Mouse (Mus musculus): ENCODE results near the gene Nol9. TPM values are rescaled to one million over a fixed set of nuclear protein-coding genes. Genes with fewer than 3 reads are reported as not detected.
A peak's percentile ranks its signal among the peaks of the same experiment; 100 is the strongest.

The Nol9 gene
- total and polyA plus RNA-seq, 3 experiments: 80.3 to 114 (median 80.9) TPM

GRCm38 (mm10) chr4:151995371-151996172, 43.5 kb upstream of the Nol9 start:
- Histone ChIP-seq H3K9me3 (replicated peaks; ENCODE audit: insufficient read depth, low read length) (no peaks in the 10 kb centered on the region), H3K9ac (ENCODE audit: control insufficient read depth, low read depth, low read length, poor library complexity, severe bottlenecking) (peak overlapping the region; percentile 80), H3K36me3 (ENCODE audit: control insufficient read depth in 1 of 2, insufficient read depth in 2 of 2, low read length in 2 of 2) (peaks cover 0 to 20% of the 10 kb centered on the region in 2 experiments; a peak in 2 of 4 replicates), H3K27ac (ENCODE audit: control insufficient read depth, low read depth, low read length) (peak overlapping the region; percentile 27; the same call in 1 of the 2 replicates), H3K79me2 (ENCODE audit: control insufficient read depth, insufficient read depth, low read length, poor library complexity) (peaks cover 6% of the 10 kb centered on the region; the same call in 1 of the 2 replicates), H3K4me1 (ENCODE audit: control insufficient read depth in 1 of 2, insufficient read depth in 2 of 2, low read length in 2 of 2) (peaks cover 5 to 30% of the 10 kb centered on the region in 2 experiments), H3K4me3 (ENCODE audit: control insufficient read depth in 1 of 2, insufficient read depth in 1 of 2, low read depth in 2 of 2, low read length in 2 of 2) (peak overlapping the region; percentile 83 to 85), H3K27me3 (ENCODE audit: control insufficient read depth in 1 of 2, insufficient read depth in 2 of 2, low read length in 2 of 2) (no peaks in the 10 kb centered on the region)
- no peak for DNase-seq (ENCODE audit: low read depth, low spot score)
- TF ChIP-seq CHD1 (IDR thresholded peaks at IDR 0.05; ENCODE audit: low read depth, low read length): no peak
- TF ChIP-seq GATA1 (IDR thresholded peaks at IDR 0.05; ENCODE audit: low read depth, low read length): no peak
- TF ChIP-seq POLR2AphosphoS2 (IDR thresholded peaks at IDR 0.05; ENCODE audit: low read length): no peak
- peak; percentile 11; the same call in 1 of the 2 replicates for TF ChIP-seq NELFE (IDR thresholded peaks at IDR 0.05; ENCODE audit: low read depth, low read length)
- no peak for TF ChIP-seq ZNF384 (IDR thresholded peaks at IDR 0.05; ENCODE audit: low read depth, low read length)
- no peak for TF ChIP-seq SMC3 (IDR thresholded peaks at IDR 0.05; ENCODE audit: low read depth, low read length)
- TF ChIP-seq ELF1 (IDR thresholded peaks at IDR 0.05; ENCODE audit: low read depth, low read length): no peak
- no peak for TF ChIP-seq EP300 (IDR thresholded peaks at IDR 0.05; ENCODE audit: low read depth in 1 of 2, low read length in 2 of 2)
- TF ChIP-seq CHD2 (IDR thresholded peaks at IDR 0.05; ENCODE audit: low read length): no peak
- peak; percentile 54; the same call in 1 of the 2 replicates for TF ChIP-seq E2F4 (IDR thresholded peaks at IDR 0.05; ENCODE audit: borderline replicate concordance, low read depth, low read length)
- TF ChIP-seq NRF1 (IDR thresholded peaks at IDR 0.05; ENCODE audit: insufficient read depth, low read depth, low read length, poor library complexity, severe bottlenecking): no peak

GRCm38 (mm10) chr4:151996173-151996950, 42.8 kb upstream of the Nol9 start, which contains the start of gene Phf13:
Gene Phf13 (minus strand): TSS chr4:151996258.
- peaks cover 5 to 30% of the 10 kb centered on the region in 2 experiments for H3K4me1 ChIP-seq (ENCODE audit: control insufficient read depth in 1 of 2, insufficient read depth in 2 of 2, low read length in 2 of 2)
- H3K27me3 ChIP-seq (ENCODE audit: control insufficient read depth in 1 of 2, insufficient read depth in 2 of 2, low read length in 2 of 2): no peaks in the 10 kb centered on the region
- DNase-seq (ENCODE audit: low read depth, low spot score): peak; percentile 99
- peak within 1 kb of the TSS; percentile 36 for H3K27ac ChIP-seq (ENCODE audit: control insufficient read depth, low read depth, low read length)
- peaks cover 0 to 20% of the 10 kb centered on the region in 2 experiments; a peak in 2 of 4 replicates for H3K36me3 ChIP-seq (ENCODE audit: control insufficient read depth in 1 of 2, insufficient read depth in 2 of 2, low read length in 2 of 2)
- H3K9ac ChIP-seq (ENCODE audit: control insufficient read depth, low read depth, low read length, poor library complexity, severe bottlenecking): peak within 1 kb of the TSS; percentile 94
- peak within 1 kb of the TSS; percentile 88 to 97 for H3K4me3 ChIP-seq (ENCODE audit: control insufficient read depth in 1 of 2, insufficient read depth in 1 of 2, low read depth in 2 of 2, low read length in 2 of 2)
- H3K9me3 ChIP-seq (replicated peaks; ENCODE audit: insufficient read depth, low read length): no peaks in the 10 kb centered on the region
- peaks cover 6% of the 10 kb centered on the region; the same call in 1 of the 2 replicates for H3K79me2 ChIP-seq (ENCODE audit: control insufficient read depth, insufficient read depth, low read length, poor library complexity)
- TF ChIP-seq MYC (IDR thresholded peaks at IDR 0.05; ENCODE audit: low read depth, low read length) (0 out of 2 replicates have a peak, but pooled peaks have one; percentile 40), CHD1 (IDR thresholded peaks at IDR 0.05; ENCODE audit: low read depth, low read length) (no peak), CTCF (IDR thresholded peaks at IDR 0.05 in 2 of 3, conservative IDR thresholded peaks at IDR 0.05 in 1 of 3; ENCODE audit: control insufficient read depth in 1 of 3, insufficient read depth in 1 of 3, low read depth in 2 of 3, low read length in 3 of 3, poor library complexity in 1 of 3, severe bottlenecking in 1 of 3) (no peak), EP300 (IDR thresholded peaks at IDR 0.05; ENCODE audit: low read depth in 1 of 2, low read length in 2 of 2) (peak in 1 of 2 experiments; percentile 45; a peak in 1 of 4 replicates), TBP (IDR thresholded peaks at IDR 0.05; ENCODE audit: low read depth, low read length) (no peak), RCOR1 (IDR thresholded peaks at IDR 0.05; ENCODE audit: low read depth, low read length) (no peak), E2F4 (IDR thresholded peaks at IDR 0.05; ENCODE audit: borderline replicate concordance, low read depth, low read length) (no peak), ETS1 (IDR thresholded peaks at IDR 0.05; ENCODE audit: low read depth, low read length) (peak; percentile 58), ZNF384 (IDR thresholded peaks at IDR 0.05; ENCODE audit: low read depth, low read length) (no peak), MXI1 (IDR thresholded peaks at IDR 0.05; ENCODE audit: low read depth, low read length) (peak; percentile 62; the same call in 1 of the 2 replicates), JUND (IDR thresholded peaks at IDR 0.05; ENCODE audit: low read depth, low read length) (no peak), MAFK (IDR thresholded peaks at IDR 0.05; ENCODE audit: borderline replicate concordance, low read depth, low read length) (no peak), UBTF (IDR thresholded peaks at IDR 0.05; ENCODE audit: borderline replicate concordance, insufficient read depth, low read depth, low read length) (0 out of 2 replicates have a peak, but pooled peaks have one; percentile 50), ZMIZ1 (IDR thresholded peaks at IDR 0.05; ENCODE audit: low read depth, low read length) (no peak), ELF1 (IDR thresholded peaks at IDR 0.05; ENCODE audit: low read depth, low read length) (peak; percentile 79), MEF2A (IDR thresholded peaks at IDR 0.05; ENCODE audit: extremely low read depth, insufficient replicate concordance, low read depth, low read length, poor library complexity, severe bottlenecking) (no peak), GABPA (IDR thresholded peaks at IDR 0.05; ENCODE audit: low read depth, low read length) (no peak), SMC3 (IDR thresholded peaks at IDR 0.05; ENCODE audit: low read depth, low read length) (no peak), CHD2 (IDR thresholded peaks at IDR 0.05; ENCODE audit: low read length) (peak; percentile 77; the same call in 1 of the 2 replicates), NELFE (IDR thresholded peaks at IDR 0.05; ENCODE audit: low read depth, low read length) (no peak; the same call in 1 of the 2 replicates), POLR2A (IDR thresholded peaks at IDR 0.05; ENCODE audit: control insufficient read depth in 1 of 2, insufficient read depth in 1 of 2, low read depth in 1 of 2, low read length in 2 of 2, poor library complexity in 1 of 2) (peak; percentile 23 to 65; a peak in 2 of 4 replicates), HCFC1 (IDR thresholded peaks at IDR 0.05; ENCODE audit: low read depth, low read length) (peak; percentile 96)

Data from MEL (cell line).